Mouse (Mus musculus): ENCODE data around the gene Tsen15. TPM values are rescaled to one million over a fixed set of nuclear protein-coding genes. Genes with fewer than 3 reads are reported as not detected.
"Not testable (repeated sequence)": the region's sequence is repeated elsewhere in the genome, so short reads cannot be mapped to it uniquely, and the experiment has no call there.

The Tsen15 gene
- total RNA-seq, 2 experiments from 2014 or later, result 36.1 to 38.3 TPM

- no peak for DNase-seq (ENCODE audit: low spot score in 2 of 2)
These were observed 2.8 kb upstream of the Tsen15 start for GRCm38 (mm10) chr1:152389271-152389670.

GRCm38 (mm10) chr1:152385693-152386092, 795 bp downstream of the Tsen15 start:
- DNase-seq (ENCODE audit: low spot score in 2 of 2), result not testable (repeated sequence)

- DNase-seq (ENCODE audit: low spot score in 2 of 2), result no peak
These were observed 1.9 kb downstream of the Tsen15 start for GRCm38 (mm10) chr1:152384589-152384988.

GRCm38 (mm10) chr1:152378311-152378710, 8.2 kb downstream of the Tsen15 start:
- DNase-seq (ENCODE audit: low spot score in 2 of 2), result no peak

GRCm38 (mm10) chr1:152369139-152369538, 17.3 kb downstream of the Tsen15 start:
- DNase-seq (ENCODE audit: low spot score in 2 of 2), result peak; percentile 54 to 86

GRCm38 (mm10) chr1:152368311-152369088, 18.0 kb downstream of the Tsen15 start:
- no peak for DNase-seq (ENCODE audit: low spot score in 2 of 2)

GRCm38 (mm10) chr1:152356721-152357120, 29.8 kb downstream of the Tsen15 start:
- DNase-seq (ENCODE audit: low spot score in 2 of 2), result peak in 1 of 2 experiments; percentile 12

GRCm38 (mm10) chr1:152347946-152348345, 38.5 kb downstream of the Tsen15 start:
- DNase-seq (ENCODE audit: low spot score in 2 of 2), result no peak

GRCm38 (mm10) chr1:152324024-152324423, 62.5 kb downstream of the Tsen15 start:
- DNase-seq (ENCODE audit: low spot score in 2 of 2), result no peak

Other genes starting within 250 kb of the Tsen15 start
- 1 to 10 TPM; 5.6 to 5.7 TPM for gene Colgalt2, start 13.1 kb upstream of the Tsen15 start, total RNA-seq (2021)